Mouse (Mus musculus): ENCODE results near the gene Btbd35f12. TPM values are rescaled to one million over a fixed set of nuclear protein-coding genes. Genes with fewer than 3 reads are reported as not detected.
"Not testable (repeated sequence)": the region's sequence is repeated elsewhere in the genome, so short reads cannot be mapped to it uniquely, and the experiment has no call there.

The Btbd35f12 gene
- not detected in 2 replicates for total RNA-seq (2012; rRNA removed)

DNA sequence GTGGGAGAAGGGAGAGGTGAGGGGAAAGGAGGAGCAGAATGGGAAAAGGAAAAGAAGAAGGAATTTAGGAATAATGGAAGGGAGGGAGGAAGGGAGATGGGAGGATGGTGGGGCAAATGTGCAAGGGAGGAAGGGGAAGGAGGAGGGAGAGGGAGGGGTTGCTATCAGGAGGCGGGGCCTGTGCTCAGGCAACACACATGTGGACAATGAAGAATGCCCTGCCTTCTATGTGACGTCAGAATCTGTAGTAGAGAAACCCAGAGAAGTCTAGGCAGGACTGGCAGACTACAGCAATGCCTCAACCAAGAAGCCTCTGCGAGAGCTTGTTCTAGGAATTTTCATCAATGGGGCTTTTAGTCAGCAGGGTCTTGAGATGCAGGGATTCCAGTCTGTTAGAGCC, at the start of gene Btbd35f12:
TSS of gene Btbd35f12 (plus strand) at position 301 of the 400 bp plus-strand sequence.
- H3K36me3 ChIP-seq (ENCODE audit: control insufficient read depth, insufficient read depth, low read length, poor library complexity, severe bottlenecking); DNase-seq (ENCODE audit: low read depth, low spot score); H3K9me3 ChIP-seq (ENCODE audit: control insufficient read depth, insufficient read depth, low read depth, low read length); in situ Hi-C loops (cut with MboI; ENCODE audit: low sequenced_read_pairs in 2 of 2, unreplicated experiment in 2 of 2); H3K4me3 ChIP-seq (ENCODE audit: insufficient read depth in 1 of 2, low read depth in 1 of 2, low read length in 2 of 2, poor library complexity in 1 of 2, severe bottlenecking in 1 of 2); H3K9ac ChIP-seq (ENCODE audit: insufficient read depth, low read depth, low read length, poor library complexity, severe bottlenecking); H3K27ac ChIP-seq (ENCODE audit: insufficient read depth, low read depth, low read length, poor library complexity, severe bottlenecking); H3K4me1 ChIP-seq (ENCODE audit: control insufficient read depth in 2 of 2, insufficient read depth in 2 of 2, low read length in 2 of 2, poor library complexity in 1 of 2): not testable (repeated sequence)

DNA sequence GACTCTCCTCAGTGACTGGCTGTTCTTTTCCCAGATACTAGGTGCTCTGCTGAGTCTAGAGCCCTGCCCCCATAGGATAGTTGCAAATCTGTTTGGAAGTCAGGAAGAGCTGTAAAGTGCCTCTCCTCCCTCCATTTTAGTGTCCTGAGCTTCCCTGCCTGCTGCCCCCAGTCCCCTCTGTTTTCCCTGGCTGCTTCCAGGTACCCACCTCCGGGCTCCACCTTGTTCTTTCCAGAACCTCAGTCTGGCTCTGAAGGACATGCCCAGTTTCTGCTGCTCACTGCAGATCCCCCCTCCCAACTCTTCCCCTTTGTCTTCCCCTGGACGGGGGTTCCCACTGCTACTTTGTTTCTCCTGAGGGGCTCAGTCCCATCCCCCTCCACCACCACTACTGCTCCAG, 40.1 kb downstream of the Btbd35f12 start:
- H3K27ac ChIP-seq (ENCODE audit: insufficient read depth, low read depth, low read length, poor library complexity, severe bottlenecking); H3K36me3 ChIP-seq (ENCODE audit: control insufficient read depth, insufficient read depth, low read length, poor library complexity, severe bottlenecking); H3K4me1 ChIP-seq (ENCODE audit: control insufficient read depth in 2 of 2, insufficient read depth in 2 of 2, low read length in 2 of 2, poor library complexity in 1 of 2); in situ Hi-C loops (cut with MboI; ENCODE audit: low sequenced_read_pairs in 2 of 2, unreplicated experiment in 2 of 2); DNase-seq (ENCODE audit: low read depth, low spot score); H3K4me3 ChIP-seq (ENCODE audit: insufficient read depth in 1 of 2, low read depth in 1 of 2, low read length in 2 of 2, poor library complexity in 1 of 2, severe bottlenecking in 1 of 2); H3K9me3 ChIP-seq (ENCODE audit: control insufficient read depth, insufficient read depth, low read depth, low read length); H3K9ac ChIP-seq (ENCODE audit: insufficient read depth, low read depth, low read length, poor library complexity, severe bottlenecking): not testable (repeated sequence)

Other genes with a start within 250 kb of the Btbd35f12 start
- not detected in 2 replicates for gene Spin2-ps6, start 78.5 kb upstream of the Btbd35f12 start, total RNA-seq (2012; rRNA removed)

All from ES-E14 (cell line).